Mouse (Mus musculus): ENCODE results near the gene Nr2f6. TPM values are rescaled to one million over a fixed set of nuclear protein-coding genes. Genes with fewer than 3 reads are reported as not detected.
A peak's percentile ranks its signal among the peaks of the same experiment; 100 is the strongest.

The Nr2f6 gene
- total RNA-seq (2021) = 10 to 100 TPM; 69.8 to 71.8 TPM
- long read RNA-seq, experiment 1, transcript Nr2f6-201 (4 exons, 2,218 nt) = major isoform, 398 of 483 reads
- long read RNA-seq, experiment 1, partial matches to known transcripts = 11 of 483 reads
- long read RNA-seq, experiment 1, other reads (novel, unspliced or antisense) = 73 of 483 reads
- long read RNA-seq, experiment 2, transcript Nr2f6-201 (4 exons, 2,218 nt) = major isoform, 106 of 161 reads
- long read RNA-seq, experiment 2, partial matches to known transcripts = 9 of 161 reads
- long read RNA-seq, experiment 2, other reads (novel, unspliced or antisense) = 46 of 161 reads

GRCm38 (mm10) chr8:71381421-71381970 is at the start of gene Nr2f6:
TSS of gene Nr2f6 (minus strand) at chr8:71381960.
- peak; percentile 66 to 82 for DNase-seq

GRCm38 (mm10) chr8:71422121-71422520 is 40.4 kb upstream of the Nr2f6 start:
- DNase-seq = no peak

DNA sequence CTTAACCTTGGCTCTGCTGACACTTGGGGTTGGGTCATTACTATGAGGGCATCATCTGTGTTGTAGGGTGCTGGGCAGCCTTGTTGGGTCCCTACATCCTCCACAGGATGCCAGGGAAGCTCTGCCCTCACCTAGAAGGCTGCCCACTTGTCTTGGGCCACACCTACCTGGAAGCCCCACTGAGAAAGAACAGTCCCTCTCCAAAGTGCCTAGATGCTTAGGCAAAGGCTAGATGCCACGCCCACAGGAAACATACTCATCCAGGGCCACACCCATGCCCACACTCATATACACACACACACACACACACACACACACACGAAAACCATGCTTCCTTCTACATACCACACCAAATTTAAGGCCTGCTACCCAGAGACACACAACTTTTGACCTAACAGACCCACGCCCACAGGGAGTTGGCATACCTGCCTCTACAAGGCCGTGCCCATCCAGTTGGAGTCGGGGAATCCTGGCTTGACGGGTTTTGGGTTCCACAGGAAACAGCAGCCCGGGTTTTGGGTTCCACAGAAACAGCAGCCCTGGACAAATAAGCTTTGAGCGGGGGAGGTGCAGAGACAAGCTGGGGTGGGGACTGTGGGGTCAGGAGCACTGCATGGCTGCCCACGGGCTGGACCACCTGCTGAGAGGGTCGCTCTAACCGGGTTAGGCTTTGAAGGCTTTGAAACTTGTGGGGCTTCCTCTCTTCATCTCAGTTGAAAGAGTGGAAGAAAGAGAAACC is 29.9 kb upstream of the Nr2f6 start:
- DNase-seq = no peak

- DNase-seq = no peak
Observed at GRCm38 (mm10) chr8:71408231-71408630, 26.5 kb upstream of the Nr2f6 start.

DNA sequence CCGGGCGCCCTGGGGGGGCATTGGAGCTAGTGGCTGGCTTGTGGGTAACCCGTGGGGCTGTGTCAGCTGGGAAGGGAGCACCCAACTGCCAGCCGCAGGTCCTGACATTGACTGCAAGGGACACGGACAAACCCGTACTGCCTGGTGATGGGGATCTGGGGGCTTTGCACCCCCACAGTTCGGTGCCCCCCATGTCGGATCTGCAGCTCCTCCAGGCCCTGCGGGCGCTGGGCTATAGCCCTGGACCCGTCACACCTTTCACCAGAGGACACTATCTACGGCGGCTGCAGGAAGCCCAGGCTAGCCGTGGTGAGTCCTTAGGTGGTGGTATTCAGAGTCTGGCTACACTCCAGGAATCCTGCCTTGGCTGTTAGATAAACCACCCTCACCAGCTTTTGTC is 25.7 kb upstream of the Nr2f6 start:
- no peak for DNase-seq

- DNase-seq = peak; percentile 69 to 79
Observed at GRCm38 (mm10) chr8:71406099-71407015, 24.6 kb upstream of the Nr2f6 start.

DNA sequence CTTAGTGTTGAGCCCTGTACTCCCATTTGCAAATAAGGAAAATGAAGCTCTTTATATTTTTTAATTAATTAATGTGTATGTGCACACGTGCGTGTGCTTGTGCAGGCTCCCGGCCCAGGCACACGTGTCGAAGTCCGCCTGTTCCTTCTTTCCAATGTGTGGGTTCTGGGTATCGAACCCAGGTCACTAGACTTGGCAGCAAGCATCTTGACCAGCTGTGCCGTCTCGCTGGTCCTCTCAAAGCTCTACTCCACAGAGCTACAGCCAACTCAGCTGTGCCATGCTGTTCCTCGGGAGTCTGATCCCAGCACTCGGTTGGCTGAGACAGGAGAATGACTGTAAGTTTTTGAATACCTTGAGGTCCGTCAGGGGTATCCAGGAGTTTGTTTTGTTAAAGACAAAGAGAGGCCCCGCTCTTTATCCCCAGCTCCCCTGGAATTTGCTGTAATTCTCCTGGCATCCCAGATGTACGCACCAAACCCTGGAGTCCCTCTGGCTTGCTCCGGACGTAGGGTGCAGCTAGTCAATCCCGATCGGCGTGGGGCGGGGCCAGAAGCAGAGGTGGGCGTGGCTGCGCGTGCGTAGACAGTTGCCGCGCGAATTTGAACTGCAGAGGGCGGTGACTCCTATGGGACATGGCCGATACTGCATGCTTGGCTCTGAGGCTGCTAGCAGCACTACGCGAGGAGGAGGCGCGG is 23.8 kb upstream of the Nr2f6 start, which contains the start of gene Ankle1:
TSS of gene Ankle1 (plus strand) at position 610 of the 698 bp plus-strand sequence.
- DNase-seq = peak; percentile 95 to 97

- peak in 1 of 2 experiments; percentile 51 for DNase-seq
Observed at GRCm38 (mm10) chr8:71404951-71405351, 23.2 kb upstream of the Nr2f6 start.

DNA sequence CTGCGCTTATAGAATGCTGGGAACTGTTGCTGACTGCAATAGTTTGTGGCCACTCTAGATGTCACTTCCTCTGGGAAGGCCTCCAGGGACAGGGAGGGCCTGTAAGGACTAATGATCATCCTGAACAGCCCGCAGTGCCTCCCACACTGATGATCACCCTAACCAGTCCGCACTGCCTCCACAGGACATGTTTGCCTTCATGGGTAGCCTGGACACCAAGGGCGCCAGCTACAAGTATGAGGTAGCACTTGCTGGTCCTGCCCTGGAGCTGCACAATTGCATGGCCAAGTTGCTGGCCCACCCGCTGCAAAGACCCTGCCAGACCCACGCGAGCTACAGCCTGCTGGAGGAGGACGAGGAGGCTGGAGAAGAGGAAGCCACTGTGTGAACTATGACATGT is 22.3 kb upstream of the Nr2f6 start:
- no peak for DNase-seq

GRCm38 (mm10) chr8:71403107-71403885 is 21.5 kb upstream of the Nr2f6 start:
- no peak for DNase-seq

GRCm38 (mm10) chr8:71402446-71402964 is 20.7 kb upstream of the Nr2f6 start:
- no peak for DNase-seq

GRCm38 (mm10) chr8:71401454-71401853 is 19.7 kb upstream of the Nr2f6 start:
- no peak for DNase-seq

GRCm38 (mm10) chr8:71400826-71401225 is 19.1 kb upstream of the Nr2f6 start:
- DNase-seq = no peak

DNA sequence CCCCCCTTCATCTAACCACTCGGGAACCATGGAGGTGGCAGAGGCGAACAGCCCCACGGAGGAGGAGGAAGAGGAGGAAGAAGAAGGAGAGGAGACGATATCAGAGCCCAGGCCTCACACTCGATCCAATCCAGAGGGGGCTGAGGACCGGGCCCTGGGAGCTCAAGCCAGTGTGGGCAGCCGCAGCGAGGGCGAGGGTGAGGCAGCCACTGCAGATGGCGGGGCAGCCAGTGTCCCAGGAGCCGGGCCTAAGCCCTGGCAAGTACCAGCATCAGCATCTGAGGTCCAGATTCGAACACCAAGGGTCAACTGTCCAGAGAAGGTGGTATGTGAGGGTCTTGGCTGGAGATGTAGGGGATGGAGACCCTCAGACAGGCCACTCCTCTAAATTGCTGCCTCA is 15.9 kb upstream of the Nr2f6 start:
- no peak for DNase-seq

GRCm38 (mm10) chr8:71396639-71397305 is 15.0 kb upstream of the Nr2f6 start, which contains the start of gene Babam1:
TSS of gene Babam1 (plus strand) at chr8:71396861.
- peak; percentile 94 to 95 for DNase-seq

- peak in 1 of 2 experiments; percentile 57 for DNase-seq
Observed at GRCm38 (mm10) chr8:71395629-71396028, 13.9 kb upstream of the Nr2f6 start, which contains the start of gene Ushbp1. TSS of gene Ushbp1 (minus strand) at chr8:71395802.

DNA sequence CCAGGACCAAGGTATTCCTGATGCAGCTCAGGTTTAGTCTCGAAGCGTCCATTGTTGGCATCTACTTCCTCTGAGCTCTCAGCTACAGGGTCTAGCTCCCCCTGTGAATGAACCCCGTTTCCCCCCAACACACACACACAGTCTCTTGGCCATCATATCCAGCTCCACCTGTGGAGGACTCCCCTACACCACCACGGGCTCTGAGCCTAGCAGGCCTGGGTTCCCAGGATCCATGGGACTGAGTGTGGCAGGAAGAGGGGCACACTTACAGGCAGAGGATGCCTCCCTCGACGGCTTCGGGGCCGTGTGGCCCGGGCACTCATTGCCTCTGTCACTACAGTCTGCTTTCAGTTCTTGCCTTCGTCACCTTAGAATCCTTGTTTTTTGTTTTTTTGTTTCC is 13.3 kb upstream of the Nr2f6 start:
- no peak for DNase-seq

DNA sequence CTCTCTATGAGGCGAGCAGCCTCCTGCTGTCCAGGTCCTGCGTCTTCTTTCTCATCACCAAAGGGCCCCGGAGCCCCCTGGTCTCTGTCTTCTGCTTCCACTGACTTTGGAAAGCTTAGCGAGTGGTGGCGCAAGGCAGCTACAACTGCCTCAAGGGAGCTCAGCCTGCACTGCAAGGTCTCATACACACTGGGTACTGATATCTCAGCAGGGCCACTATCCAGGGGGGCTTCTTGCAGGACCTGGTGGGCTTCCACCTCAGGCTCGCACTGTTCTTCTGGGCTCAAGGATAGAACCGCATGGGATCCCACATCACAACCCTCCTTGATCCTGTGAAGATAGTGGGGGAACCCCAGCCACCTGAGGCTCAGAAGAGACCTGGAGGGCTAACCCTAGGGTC is 12.7 kb upstream of the Nr2f6 start:
- no peak for DNase-seq

DNA sequence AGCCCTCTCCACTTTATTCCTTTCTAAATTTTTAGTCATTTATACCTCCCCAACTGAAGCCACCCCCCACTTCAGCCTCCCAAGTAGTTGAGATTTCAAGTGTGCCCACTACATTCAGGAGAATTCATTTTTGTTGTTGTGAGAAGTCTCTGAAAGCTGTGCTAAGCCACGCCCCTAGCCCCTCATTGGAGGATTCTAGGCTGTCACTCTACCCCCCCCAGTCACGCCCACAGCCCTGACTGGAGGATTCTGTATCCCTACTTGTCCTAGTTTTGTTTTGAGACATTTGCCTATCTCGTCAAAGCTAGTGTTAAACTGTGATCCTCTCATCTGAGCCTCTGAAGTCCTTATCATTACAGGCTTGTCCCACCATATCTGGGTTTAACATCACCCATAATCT is 11.1 kb upstream of the Nr2f6 start:
- DNase-seq = peak; percentile 54 to 68

GRCm38 (mm10) chr8:71392391-71392790 is 10.6 kb upstream of the Nr2f6 start:
- no peak for DNase-seq

Measured in adrenal gland, postnatal 36 days (tissue).